Mouse (Mus musculus) kidney, embryonic 16.5 days (tissue): ENCODE measurements around the gene Me1. TPM values are rescaled to one million over a fixed set of nuclear protein-coding genes. Genes with fewer than 3 reads are reported as not detected.
A peak's percentile ranks its signal among the peaks of the same experiment; 100 is the strongest.

ENCODE experiments used
- ATAC-seq: fragments of 200-750 bp; cut with Nextera tagmentation; 2 replicates; pipeline ENCODE4 v1.8.0; 2017; ENCODE audit warnings: moderate TSS enrichment; ENCODE audit not compliant: low FRiP score, low TSS enrichment
- H3K27ac ChIP-seq: fragments of 300-500 bp; sonication (generic); 2 replicates; pipeline ENCODE4 v1.5.1; 2014; ENCODE audit warnings: low read length
- H3K27me3 ChIP-seq: fragments of 300-500 bp; sonication (generic); 2 replicates; pipeline ENCODE4 v1.6.1; 2014; ENCODE audit warnings: low read length, control low read depth, mixed read lengths; ENCODE audit not compliant: insufficient read depth
- H3K36me3 ChIP-seq: fragments of 300-500 bp; sonication (generic); 2 replicates; pipeline ENCODE4 v1.6.1; 2014; ENCODE audit warnings: low read length, control low read depth, mixed read lengths; ENCODE audit not compliant: insufficient read depth
- H3K4me1 ChIP-seq: fragments of 300-500 bp; sonication (generic); 2 replicates; pipeline ENCODE4 v1.6.1; 2014; ENCODE audit warnings: low read length, control low read depth, mixed read lengths; ENCODE audit not compliant: insufficient read depth
- H3K4me2 ChIP-seq: fragments of 300-500 bp; sonication (generic); replicated peaks from 2 replicates; pipeline ENCODE4 v1.6.1; 2014; ENCODE audit warnings: low read depth, low read length
- H3K4me3 ChIP-seq: fragments of 300-500 bp; sonication (generic); 2 replicates; pipeline ENCODE4 v1.5.1; 2014; ENCODE audit warnings: mild to moderate bottlenecking, low read length
- H3K9ac ChIP-seq: fragments of 300-500 bp; sonication (generic); replicated peaks from 2 replicates; pipeline ENCODE4 v1.6.1; 2014; ENCODE audit warnings: low read length
- H3K9me3 ChIP-seq: fragments of 300-500 bp; sonication (generic); 2 replicates; pipeline ENCODE4 v1.6.1; 2016; ENCODE audit warnings: low read length, control low read depth
- WGBS: fragments of 180-500 bp; shearing (Covaris S2); extraction: QIAGEN DNeasy Blood & Tissue Kit; methylation state at CpG from one replicate; pipeline ENCODE4 v1.1.7; 2014; 5-methylcytosine and 5-hydroxymethylcytosine counted together
- polyA plus RNA-seq: library from polyadenylated mRNA; unstranded; fragments of >200 nt; fragmentation: Nextera tagmentation; extraction: Ambion mirVana; gene quantifications from 2 replicates; pipeline ENCODE4 v1.2.1, GENCODE M21; 2015

Gene Me1
- polyA plus RNA-seq, 1 experiment from 2014 or later: 16.1 TPM

DNA sequence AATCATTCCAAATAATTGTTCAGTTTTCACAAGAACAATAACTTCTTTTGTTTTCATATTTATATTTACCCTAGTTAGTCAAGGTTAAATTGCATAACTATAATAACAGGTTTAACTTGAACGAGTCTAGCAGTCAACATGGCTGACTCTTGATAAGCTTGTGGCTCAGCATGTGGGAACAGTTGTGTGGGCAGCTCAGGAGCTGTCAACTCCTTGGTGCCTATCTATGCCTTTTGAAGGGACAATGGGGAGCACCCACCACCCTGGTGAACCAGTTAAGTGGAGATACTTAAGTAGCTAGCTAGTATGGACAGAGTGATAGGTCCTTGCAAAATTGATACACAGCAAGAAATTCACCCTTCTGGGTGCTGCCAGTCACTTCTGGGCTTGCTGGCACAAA lies 33.3 kb upstream of the Me1 start:
- no peak overlapping the region for H3K4me3 ChIP-seq
- H3K36me3 ChIP-seq: no peaks in the 10 kb centered on the region
- no peaks in the 10 kb centered on the region for H3K4me1 ChIP-seq
- no peak overlapping the region for H3K27ac ChIP-seq
- no peak for ATAC-seq
- H3K4me2 ChIP-seq: no peak overlapping the region
- no peak overlapping the region for H3K9ac ChIP-seq
- 79% methylated on average over 1 of the region's 1 CpGs for WGBS
- no peaks in the 10 kb centered on the region for H3K27me3 ChIP-seq
- no peaks in the 10 kb centered on the region for H3K9me3 ChIP-seq

DNA sequence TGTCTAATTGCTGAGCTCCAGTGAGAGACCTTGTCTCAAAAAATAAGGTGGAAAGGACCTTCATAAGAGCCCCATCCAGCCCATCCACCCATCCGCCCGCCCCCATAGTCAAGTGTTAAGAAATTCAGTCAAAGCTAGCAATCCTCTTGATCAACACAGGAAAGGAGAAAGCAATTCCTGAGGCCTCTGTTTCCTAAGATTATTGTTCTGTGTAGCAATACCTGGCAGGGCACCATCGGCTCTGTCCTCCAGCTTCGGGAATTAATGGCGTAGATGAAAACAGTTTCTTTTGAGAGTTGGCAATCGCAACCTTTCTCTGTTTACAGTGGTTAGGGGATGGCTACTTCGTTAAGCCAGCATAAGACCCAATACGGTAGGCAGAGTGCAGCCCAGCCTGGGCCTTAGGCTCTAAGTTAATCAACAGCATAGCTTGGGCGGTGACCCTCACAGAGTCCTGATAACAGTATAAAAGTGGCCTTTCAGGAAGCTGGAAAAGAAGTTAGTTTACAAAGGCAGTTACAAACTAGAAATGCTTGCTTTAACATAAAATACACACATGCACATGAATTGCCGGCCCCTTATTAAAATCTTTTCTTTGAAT lies 32.6 kb upstream of the Me1 start:
- Histone ChIP-seq H3K36me3 (no peaks in the 10 kb centered on the region), H3K4me3 (no peak overlapping the region), H3K27ac (no peak overlapping the region), H3K9ac (no peak overlapping the region), H3K9me3 (no peaks in the 10 kb centered on the region), H3K27me3 (no peaks in the 10 kb centered on the region), H3K4me2 (no peak overlapping the region), H3K4me1 (no peaks in the 10 kb centered on the region)
- 0 out of 2 replicates have a peak, but pooled peaks have one; percentile 69 for ATAC-seq
- WGBS: 69% methylated on average over 10 of the region's 10 CpGs

GRCm38 (mm10) chr9:86726381-86726720 lies 30.6 kb upstream of the Me1 start:
- WGBS: 94% methylated on average over 5 of the region's 5 CpGs
- Histone ChIP-seq H3K4me3 (no peak overlapping the region), H3K4me1 (no peaks in the 10 kb centered on the region), H3K9me3 (no peaks in the 10 kb centered on the region), H3K9ac (no peak overlapping the region), H3K27me3 (no peaks in the 10 kb centered on the region), H3K27ac (no peak overlapping the region), H3K4me2 (no peak overlapping the region), H3K36me3 (no peaks in the 10 kb centered on the region)
- ATAC-seq: no peak

DNA sequence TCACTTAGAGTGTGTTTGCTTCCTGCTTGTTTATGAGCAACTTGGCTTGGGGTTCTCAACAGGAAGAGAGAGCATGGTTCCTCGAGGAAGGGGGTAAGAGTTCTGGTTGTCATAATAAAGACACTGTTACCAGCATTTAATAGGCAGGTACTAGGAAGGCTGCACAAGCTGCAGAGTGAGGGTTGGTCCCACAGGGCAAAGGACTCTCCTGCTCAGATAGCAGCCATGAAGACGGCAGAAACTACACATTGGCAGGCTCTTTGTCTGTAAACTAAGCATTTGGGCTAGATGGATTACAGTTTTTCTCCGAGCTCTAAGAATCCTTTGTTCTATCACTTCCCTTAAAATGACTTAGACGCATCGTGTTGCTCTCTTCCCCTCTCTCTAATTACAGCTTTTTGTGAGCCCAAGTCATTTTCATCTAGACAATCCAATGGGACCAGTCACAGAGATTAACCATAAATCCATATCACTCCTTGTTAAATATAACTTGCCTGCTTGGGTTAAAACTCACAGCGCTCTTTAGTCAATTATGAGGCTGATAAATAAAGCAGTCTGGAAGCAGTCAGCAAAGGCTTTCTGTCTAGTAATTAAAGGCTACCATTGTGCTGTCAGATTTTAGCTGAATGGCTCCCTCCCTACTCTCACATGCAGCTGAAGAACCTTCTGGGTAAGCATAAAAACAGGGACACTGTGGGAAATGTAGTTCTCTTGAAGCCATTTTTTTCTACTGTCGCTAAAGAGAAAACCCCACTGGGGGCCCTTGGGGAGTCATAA lies 30.0 kb upstream of the Me1 start:
- no peaks in the 10 kb centered on the region for H3K36me3 ChIP-seq
- H3K4me3 ChIP-seq: no peak overlapping the region
- H3K27me3 ChIP-seq: no peaks in the 10 kb centered on the region
- H3K4me2 ChIP-seq: no peak overlapping the region
- H3K9ac ChIP-seq: no peak overlapping the region
- H3K27ac ChIP-seq: no peak overlapping the region
- no peak for ATAC-seq
- 68% methylated on average over 7 of the region's 7 CpGs for WGBS
- no peaks in the 10 kb centered on the region for H3K4me1 ChIP-seq
- no peaks in the 10 kb centered on the region for H3K9me3 ChIP-seq

DNA sequence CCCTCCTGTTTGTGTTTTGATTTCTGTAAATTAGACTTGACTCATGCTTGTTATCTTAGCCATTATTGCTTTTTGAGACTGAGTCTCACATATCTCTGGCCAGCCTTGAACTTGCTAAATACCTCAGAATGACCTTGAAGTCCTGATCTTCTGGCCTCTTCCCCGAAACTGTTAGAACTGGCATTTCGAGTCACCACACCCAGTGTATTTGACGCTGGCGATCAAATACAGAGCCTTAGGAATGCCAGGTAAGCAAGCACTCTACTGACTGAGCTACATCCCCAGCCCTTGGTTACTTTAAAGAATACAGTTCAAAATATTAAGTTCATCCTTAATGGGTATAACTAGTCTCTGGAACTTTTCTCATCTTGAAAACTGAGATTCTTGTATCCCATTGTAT lies 29.3 kb upstream of the Me1 start:
- no peaks in the 10 kb centered on the region for H3K4me1 ChIP-seq
- H3K36me3 ChIP-seq: no peaks in the 10 kb centered on the region
- H3K27me3 ChIP-seq: no peaks in the 10 kb centered on the region
- H3K9me3 ChIP-seq: no peaks in the 10 kb centered on the region
- no peak overlapping the region for H3K9ac ChIP-seq
- no peak overlapping the region for H3K4me2 ChIP-seq
- H3K27ac ChIP-seq: no peak overlapping the region
- WGBS: 87% methylated on average over 4 of the region's 4 CpGs
- H3K4me3 ChIP-seq: no peak overlapping the region
- no peak for ATAC-seq

GRCm38 (mm10) chr9:86720794-86721193 lies 25.0 kb upstream of the Me1 start:
- 0 out of 2 replicates have a peak, but pooled peaks have one; percentile 19 for ATAC-seq
- 75% methylated on average over 2 of the region's 2 CpGs for WGBS
- Histone ChIP-seq H3K9ac (no peak overlapping the region), H3K27me3 (no peaks in the 10 kb centered on the region), H3K4me1 (no peaks in the 10 kb centered on the region), H3K4me2 (no peak overlapping the region), H3K27ac (no peak overlapping the region), H3K4me3 (no peak overlapping the region), H3K36me3 (no peaks in the 10 kb centered on the region), H3K9me3 (no peaks in the 10 kb centered on the region)

DNA sequence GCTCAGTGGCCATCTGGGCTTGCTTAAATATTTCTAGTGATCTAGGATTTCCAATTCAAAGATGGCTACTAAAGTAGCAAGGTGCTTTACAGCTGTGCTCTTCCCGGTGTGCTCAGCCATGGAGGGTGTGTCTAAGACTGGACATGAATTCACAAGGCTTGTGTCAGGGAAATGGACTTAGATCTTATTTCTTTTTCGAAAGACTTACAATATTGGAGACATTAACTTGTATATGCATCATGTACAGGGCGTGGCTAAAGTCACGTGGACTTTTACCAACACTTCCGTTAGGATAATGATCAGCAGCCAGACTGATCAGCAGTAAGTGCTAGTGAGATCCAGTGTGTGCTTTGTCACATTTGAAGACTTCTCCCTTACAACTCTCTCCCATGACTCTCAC lies 24.5 kb upstream of the Me1 start:
- Histone ChIP-seq H3K4me3 (no peak overlapping the region), H3K36me3 (no peaks in the 10 kb centered on the region), H3K27me3 (no peaks in the 10 kb centered on the region), H3K9ac (no peak overlapping the region), H3K9me3 (no peaks in the 10 kb centered on the region), H3K27ac (no peak overlapping the region), H3K4me1 (no peaks in the 10 kb centered on the region), H3K4me2 (no peak overlapping the region)
- 91% methylated on average over 5 of the region's 5 CpGs for WGBS
- ATAC-seq: no peak

DNA sequence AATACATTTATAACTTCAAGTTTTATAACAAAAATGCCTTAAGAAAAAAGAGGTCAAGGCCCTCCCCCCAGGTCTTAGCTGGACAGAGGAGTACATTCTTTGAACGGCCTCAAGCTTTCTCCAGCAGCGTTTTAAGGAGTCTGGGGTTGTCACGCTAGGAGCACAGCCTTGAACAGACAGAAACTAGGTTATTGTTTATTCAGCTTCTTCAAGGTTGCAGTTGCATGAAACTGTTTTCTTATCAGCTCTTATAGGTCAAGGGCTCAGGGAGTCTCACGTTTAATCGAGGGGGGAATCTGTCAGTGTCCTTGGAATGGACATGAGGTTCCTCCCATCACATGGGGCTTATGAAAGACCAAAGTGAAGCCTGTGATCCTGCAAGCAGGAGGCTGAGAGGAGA lies 21.4 kb upstream of the Me1 start:
- Histone ChIP-seq H3K27ac (no peak overlapping the region), H3K36me3 (no peaks in the 10 kb centered on the region), H3K27me3 (no peaks in the 10 kb centered on the region), H3K9ac (no peak overlapping the region), H3K4me2 (no peak overlapping the region), H3K4me1 (no peaks in the 10 kb centered on the region), H3K9me3 (no peaks in the 10 kb centered on the region), H3K4me3 (no peak overlapping the region)
- WGBS: 33% methylated on average over 5 of the region's 5 CpGs
- ATAC-seq: no peak

- WGBS: 49% methylated on average over 2 of the region's 2 CpGs
- no peaks in the 10 kb centered on the region for H3K27me3 ChIP-seq
- H3K4me2 ChIP-seq: no peak overlapping the region
- H3K4me3 ChIP-seq: no peak overlapping the region
- H3K27ac ChIP-seq: no peak overlapping the region
- no peaks in the 10 kb centered on the region for H3K9me3 ChIP-seq
- no peak for ATAC-seq
- H3K4me1 ChIP-seq: no peaks in the 10 kb centered on the region
- no peaks in the 10 kb centered on the region for H3K36me3 ChIP-seq
- no peak overlapping the region for H3K9ac ChIP-seq
These were observed 20.8 kb upstream of the Me1 start for GRCm38 (mm10) chr9:86716540-86716939.

GRCm38 (mm10) chr9:86714089-86714488 lies 18.3 kb upstream of the Me1 start:
- Histone ChIP-seq H3K9ac (no peak overlapping the region), H3K4me3 (no peak overlapping the region), H3K36me3 (no peaks in the 10 kb centered on the region), H3K27ac (no peak overlapping the region), H3K9me3 (no peaks in the 10 kb centered on the region), H3K4me1 (no peaks in the 10 kb centered on the region), H3K4me2 (no peak overlapping the region), H3K27me3 (no peaks in the 10 kb centered on the region)
- no peak for ATAC-seq
- WGBS: 88% methylated on average over 3 of the region's 3 CpGs
